Mouse (Mus musculus) natural killer cell, adult 2 months (primary cell): ENCODE measurements around the gene Ptges3l.
"Not testable (repeated sequence)": the region's sequence is repeated elsewhere in the genome, so short reads cannot be mapped to it uniquely, and the experiment has no call there.

Experiments
- DNase-seq, 2 experiments: peaks; one replicate each; pipeline ENCODE4 v3.0.0; 2022; ENCODE audit warnings: low spot score in 2 of 2

Gene Ptges3l

GRCm38 (mm10) chr11:101457631-101458030 lies 32.5 kb upstream of the Ptges3l start:
- DNase-seq: no peak

- no peak for DNase-seq
Measured at GRCm38 (mm10) chr11:101455627-101456026, 30.5 kb upstream of the Ptges3l start.

- no peak for DNase-seq
Measured at GRCm38 (mm10) chr11:101454702-101455101, 29.6 kb upstream of the Ptges3l start.

- DNase-seq: no peak
Measured at GRCm38 (mm10) chr11:101452093-101452774, 27.1 kb upstream of the Ptges3l start.

GRCm38 (mm10) chr11:101451536-101451935 lies 26.4 kb upstream of the Ptges3l start:
- no peak for DNase-seq

- DNase-seq: no peak
Measured at GRCm38 (mm10) chr11:101450394-101450793, 25.3 kb upstream of the Ptges3l start.

GRCm38 (mm10) chr11:101449596-101449995 lies 24.5 kb upstream of the Ptges3l start:
- not testable (repeated sequence) for DNase-seq

- no peak for DNase-seq
Measured at GRCm38 (mm10) chr11:101448899-101449298, 23.8 kb upstream of the Ptges3l start.

GRCm38 (mm10) chr11:101448274-101448746 lies 23.2 kb upstream of the Ptges3l start, which contains the start of gene Ifi35:
TSS of gene Ifi35 (plus strand) at chr11:101448407.
- peak; percentile 69 to 71 for DNase-seq

- no peak for DNase-seq
Measured at GRCm38 (mm10) chr11:101447786-101448185, 22.7 kb upstream of the Ptges3l start.

GRCm38 (mm10) chr11:101446860-101447259 lies 21.7 kb upstream of the Ptges3l start:
- not testable (repeated sequence) for DNase-seq

- no peak for DNase-seq
Measured at GRCm38 (mm10) chr11:101446319-101446718, 21.2 kb upstream of the Ptges3l start.

GRCm38 (mm10) chr11:101442760-101443159 lies 17.6 kb upstream of the Ptges3l start:
- DNase-seq: peak in 1 of 2 experiments; percentile 29

- peak; percentile 98 for DNase-seq
Measured at GRCm38 (mm10) chr11:101442127-101442693, 17.1 kb upstream of the Ptges3l start, which contains the start of gene Rpl27. TSS of gene Rpl27 (plus strand) at chr11:101442298.

- not testable (repeated sequence) for DNase-seq
Measured at GRCm38 (mm10) chr11:101441450-101442126, 16.5 kb upstream of the Ptges3l start.

GRCm38 (mm10) chr11:101438006-101438405 lies 12.9 kb upstream of the Ptges3l start:
- not testable (repeated sequence) for DNase-seq

- no peak for DNase-seq
Measured at GRCm38 (mm10) chr11:101436916-101437315, 11.8 kb upstream of the Ptges3l start.

- no peak for DNase-seq
Measured at GRCm38 (mm10) chr11:101435831-101436230, 10.7 kb upstream of the Ptges3l start.

GRCm38 (mm10) chr11:101433396-101433795 lies 8.3 kb upstream of the Ptges3l start:
- DNase-seq: no peak

- no peak for DNase-seq
Measured at GRCm38 (mm10) chr11:101431327-101431726, 6.2 kb upstream of the Ptges3l start.

GRCm38 (mm10) chr11:101426165-101426564 lies 1.0 kb upstream of the Ptges3l start:
- DNase-seq: no peak

- DNase-seq: no peak
Measured at GRCm38 (mm10) chr11:101424105-101424851, 855 bp downstream of the Ptges3l start, which contains the start of gene Gm27029. TSS of gene Gm27029 (minus strand) at chr11:101424796.
